In genomic region chr4:132805599-132806197, GRCm38 (mm10) we compare ENCODE assay signal across 1 mouse cellular context.
TF ChIP-seq lines count a peak whose summit lies in the region.

No protein-coding gene starts in this region.

TF ChIP-seq in MEL, 35 proteins besides CTCF, POLR2A, EP300 and RAD21 (continued from another document):
- TF ChIP-seq MXI1 (IDR thresholded peaks at IDR 0.05; ENCODE audit: low read depth, low read length) (no peak), MEF2A (IDR thresholded peaks at IDR 0.05; ENCODE audit: extremely low read depth, insufficient replicate concordance, low read depth, low read length, poor library complexity, severe bottlenecking) (no peak), JUND (IDR thresholded peaks at IDR 0.05; ENCODE audit: low read depth, low read length) (peak; percentile 46; the same call in 1 of the 2 replicates), KAT2A (conservative IDR thresholded peaks at IDR 0.05; ENCODE audit: low read depth, low read length) (no peak), TCF12 (IDR thresholded peaks at IDR 0.05; ENCODE audit: low read depth, low read length) (peak; percentile 70), USF1 (IDR thresholded peaks at IDR 0.05; ENCODE audit: low read depth, low read length) (no peak), MAX (IDR thresholded peaks at IDR 0.05; ENCODE audit: low read length) (peak; percentile 11; the same call in 1 of the 2 replicates), RCOR1 (IDR thresholded peaks at IDR 0.05; ENCODE audit: low read depth, low read length) (peak; percentile 93), ZC3H11A (IDR thresholded peaks at IDR 0.05; ENCODE audit: low read depth, low read length) (no peak), NELFE (IDR thresholded peaks at IDR 0.05; ENCODE audit: low read depth, low read length) (peak; percentile 32; the same call in 1 of the 2 replicates), MAFK (IDR thresholded peaks at IDR 0.05; ENCODE audit: borderline replicate concordance, low read depth, low read length) (peak; percentile 60; the same call in 1 of the 2 replicates), BHLHE40 (IDR thresholded peaks at IDR 0.05; ENCODE audit: borderline replicate concordance, low read depth, low read length) (peak; percentile 66; the same call in 1 of the 2 replicates), E2F4 (IDR thresholded peaks at IDR 0.05; ENCODE audit: borderline replicate concordance, low read depth, low read length) (0 out of 2 replicates have a peak, but pooled peaks have one; percentile 52), MAZ (IDR thresholded peaks at IDR 0.05; ENCODE audit: low read depth, low read length) (peak; percentile 71; the same call in 1 of the 2 replicates), ETS1 (IDR thresholded peaks at IDR 0.05; ENCODE audit: low read depth, low read length) (peak; percentile 95), TBP (IDR thresholded peaks at IDR 0.05; ENCODE audit: low read depth, low read length) (peak; percentile 87), ZKSCAN1 (IDR thresholded peaks at IDR 0.05; ENCODE audit: low read depth, low read length) (no peak), ZMIZ1 (IDR thresholded peaks at IDR 0.05; ENCODE audit: low read depth, low read length) (peak; percentile 68), MYB (IDR thresholded peaks at IDR 0.05; ENCODE audit: low read depth, low read length) (peak; percentile 78), UBTF (IDR thresholded peaks at IDR 0.05; ENCODE audit: borderline replicate concordance, insufficient read depth, low read depth, low read length) (no peak), GATA1 (IDR thresholded peaks at IDR 0.05; ENCODE audit: low read depth, low read length) (peak; percentile 95), CHD1 (IDR thresholded peaks at IDR 0.05; ENCODE audit: low read depth, low read length) (0 out of 2 replicates have a peak, but pooled peaks have one; percentile 62), MYC (IDR thresholded peaks at IDR 0.05; ENCODE audit: low read depth, low read length) (peak; percentile 54; the same call in 1 of the 2 replicates)
TF ChIP-seq in MEL: peak in this region for 19.
